Mouse (Mus musculus) megakaryocyte-erythroid progenitor cell, adult 5-6 weeks (primary cell): ENCODE data around the gene Hao1. TPM values are rescaled to one million over a fixed set of nuclear protein-coding genes. Genes with fewer than 3 reads are reported as not detected.

ENCODE experiments used
- ATAC-seq: replicated peaks from 2 replicates; pipeline ENCODE4 v1.8.0; 2016; ENCODE audit warnings: mild to moderate bottlenecking, inconsistent platforms; ENCODE audit not compliant: severe bottlenecking, poor library complexity, low FRiP score, low TSS enrichment
- total RNA-seq, 2 experiments: library from RNA; stranded (forward) in 1 of 2; stranded (reverse) in 1 of 2; fragments of 200-1000, 215-1000 nt in 1 of 2; fragments of >200 nt in 1 of 2; fragmentation: Nextera tagmentation in 1 of 2; gene quantifications; 2 replicates each; pipeline ENCODE4 v1.2.3; 2014 to 2017

Gene Hao1
- total RNA-seq (2014; fragmentation: Nextera tagmentation): not detected in 2 replicates
- not detected in 2 replicates for total RNA-seq (2017)

DNA sequence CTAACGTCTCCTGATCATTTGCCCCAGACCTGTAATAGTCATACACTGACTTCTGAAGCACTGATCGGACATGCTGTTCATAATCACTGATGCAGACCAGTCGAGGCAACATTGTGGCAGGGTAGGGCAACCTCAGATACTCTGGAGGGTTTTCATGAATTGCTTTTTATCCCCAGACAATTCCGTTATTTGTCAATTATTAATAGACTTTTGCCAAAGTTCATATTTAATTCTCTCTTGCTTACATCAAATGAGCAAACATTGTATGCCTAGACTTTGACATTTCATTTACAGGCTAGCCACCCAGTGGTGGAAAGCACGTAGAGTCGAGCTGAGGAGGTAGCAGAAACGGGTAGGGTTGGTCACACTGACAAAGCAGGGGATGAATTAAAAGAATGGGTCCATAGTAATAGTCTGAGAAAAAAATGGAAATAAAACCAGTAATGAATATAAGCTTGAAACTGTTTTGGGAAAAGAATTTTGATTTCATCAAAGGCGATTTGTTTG, at the start of gene Hao1:
Hao1 (minus strand) TSS at position 148 of the 507 bp plus-strand sequence.
- no peak for ATAC-seq

- ATAC-seq: no peak
These were observed 37.0 kb upstream of the Hao1 start for GRCm38 (mm10) chr2:134591081-134591694.

DNA sequence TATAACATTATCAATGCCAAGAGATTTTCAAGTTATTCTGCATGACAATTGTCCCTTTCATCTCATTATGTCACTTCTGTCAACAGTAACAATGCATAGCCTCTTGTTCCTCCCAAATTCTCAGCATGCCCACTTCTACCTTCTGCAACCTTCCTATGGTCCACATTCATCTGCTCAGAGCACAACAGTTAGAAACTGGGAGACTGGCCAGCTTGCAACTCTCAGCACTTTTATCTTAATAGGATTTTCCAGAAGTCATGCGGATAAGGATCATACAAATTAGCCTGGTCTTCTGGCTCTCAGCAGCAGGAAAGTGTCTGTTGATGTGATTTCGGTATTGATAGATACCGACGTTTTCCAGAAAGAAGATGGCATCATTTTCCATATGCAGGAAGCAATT, 31.1 kb upstream of the Hao1 start:
- no peak for ATAC-seq

- no peak for ATAC-seq
These were observed 5.3 kb upstream of the Hao1 start for GRCm38 (mm10) chr2:134559422-134559821.

DNA sequence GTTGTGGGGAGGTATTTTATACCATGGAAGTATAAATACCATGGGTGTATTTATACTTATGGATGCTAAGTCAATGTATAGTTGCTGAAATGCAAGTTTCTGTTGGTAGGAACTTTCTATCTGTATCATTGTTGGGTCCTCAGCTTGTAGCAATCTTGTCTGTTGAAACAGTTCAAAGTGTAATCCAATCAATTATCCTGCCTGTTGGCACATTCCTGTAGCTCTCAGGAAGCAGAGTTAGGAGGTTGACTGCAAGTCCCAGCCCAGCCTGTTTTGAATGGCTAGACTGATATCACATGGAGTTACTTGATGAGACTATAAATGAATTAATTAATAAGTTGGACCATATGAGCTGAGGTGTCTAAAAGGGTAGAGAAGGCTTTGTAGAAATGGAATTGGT, 1.8 kb downstream of the Hao1 start:
- ATAC-seq: no peak

GRCm38 (mm10) chr2:134549770-134550169, 4.4 kb downstream of the Hao1 start:
- peak; percentile 87 for ATAC-seq

DNA sequence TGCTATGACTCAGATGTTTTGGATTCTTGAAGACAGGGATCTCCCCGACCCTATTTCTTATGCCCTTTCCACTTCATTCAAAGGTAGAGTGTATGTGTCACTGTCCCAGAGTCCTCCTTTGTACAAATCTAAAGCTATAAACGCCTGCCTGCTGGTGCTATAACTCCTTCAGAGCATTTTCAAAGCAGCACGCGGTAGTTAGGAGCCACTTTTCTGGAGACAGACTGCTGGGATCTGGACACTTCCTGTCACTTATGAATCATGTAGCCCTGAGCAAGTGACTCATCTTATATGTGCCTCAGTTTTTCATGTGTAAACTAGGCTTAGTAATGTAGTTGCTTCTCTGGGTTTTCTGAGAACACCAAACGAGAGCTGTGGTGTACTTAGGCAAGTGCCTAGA, 9.1 kb downstream of the Hao1 start:
- no peak for ATAC-seq

GRCm38 (mm10) chr2:134544321-134545065, 9.7 kb downstream of the Hao1 start:
- ATAC-seq: 0 out of 2 replicates have a peak, but pooled peaks have one; percentile 28

DNA sequence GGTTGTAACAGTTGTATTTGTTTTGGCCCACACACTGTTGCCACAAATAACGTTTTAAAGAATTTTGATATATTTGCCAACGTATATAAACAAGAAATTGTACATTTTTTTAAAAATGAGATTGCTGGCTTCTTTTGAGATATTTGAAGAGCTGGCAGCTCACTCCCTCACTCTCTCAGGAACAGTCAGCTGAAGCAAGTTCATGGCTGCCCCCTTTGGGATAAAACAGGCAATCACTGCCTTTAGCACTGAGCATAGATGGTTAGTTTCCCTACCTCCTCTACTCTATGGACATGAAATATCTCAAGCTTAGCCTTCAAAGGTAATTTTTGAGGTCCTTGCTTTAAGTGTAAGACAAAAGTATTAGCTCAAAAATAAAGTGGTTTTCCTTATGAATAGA, 10.7 kb downstream of the Hao1 start:
- ATAC-seq: no peak

GRCm38 (mm10) chr2:134541019-134541418, 13.1 kb downstream of the Hao1 start:
- peak; percentile 39; the same call in 1 of the 2 replicates for ATAC-seq

GRCm38 (mm10) chr2:134538451-134538850, 15.7 kb downstream of the Hao1 start:
- ATAC-seq: no peak

GRCm38 (mm10) chr2:134528122-134528810, 25.9 kb downstream of the Hao1 start:
- no peak for ATAC-seq

GRCm38 (mm10) chr2:134527419-134528114, 26.6 kb downstream of the Hao1 start:
- no peak for ATAC-seq

DNA sequence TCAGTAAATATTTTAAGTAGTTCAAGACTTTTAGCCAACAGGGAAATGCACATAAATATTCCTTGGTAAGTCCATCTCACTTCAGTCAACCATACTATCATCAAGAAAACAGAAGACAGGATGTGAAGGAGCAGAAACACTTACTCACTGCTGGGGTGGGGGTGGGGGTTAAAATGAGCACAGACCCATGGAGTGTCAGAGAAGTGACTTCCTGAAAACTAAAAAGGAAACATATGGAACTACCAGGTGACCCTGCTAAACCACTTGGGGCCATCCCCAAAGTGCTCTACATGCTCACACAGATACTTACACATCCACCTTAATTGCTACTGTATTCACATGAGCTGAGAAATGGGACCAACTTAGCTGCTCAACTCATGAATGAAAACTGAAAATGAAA, 36.1 kb downstream of the Hao1 start:
- no peak for ATAC-seq

- ATAC-seq: no peak
These were observed 54.4 kb downstream of the Hao1 start for GRCm38 (mm10) chr2:134499777-134500176.

DNA sequence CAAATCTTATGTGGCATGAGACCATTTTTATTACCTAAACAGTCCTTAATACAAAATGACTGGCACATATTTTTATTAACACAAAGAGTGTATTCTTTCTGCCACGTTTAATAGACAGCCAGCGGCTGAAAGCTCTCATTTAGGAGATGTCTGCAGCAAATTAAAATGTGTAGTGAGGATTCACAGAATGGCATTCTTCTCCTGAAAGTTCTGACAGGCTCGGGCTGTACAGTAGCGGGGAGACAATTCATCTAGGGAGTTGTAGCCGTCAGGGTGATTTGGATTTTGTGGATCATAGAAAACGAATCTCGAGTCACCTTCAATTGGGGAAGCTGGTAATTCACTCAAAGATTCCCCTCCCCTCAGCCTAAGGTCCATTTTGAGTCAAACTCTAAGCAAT, 55.7 kb downstream of the Hao1 start:
- ATAC-seq: no peak

GRCm38 (mm10) chr2:134488671-134489070, 65.5 kb downstream of the Hao1 start:
- ATAC-seq: no peak

DNA sequence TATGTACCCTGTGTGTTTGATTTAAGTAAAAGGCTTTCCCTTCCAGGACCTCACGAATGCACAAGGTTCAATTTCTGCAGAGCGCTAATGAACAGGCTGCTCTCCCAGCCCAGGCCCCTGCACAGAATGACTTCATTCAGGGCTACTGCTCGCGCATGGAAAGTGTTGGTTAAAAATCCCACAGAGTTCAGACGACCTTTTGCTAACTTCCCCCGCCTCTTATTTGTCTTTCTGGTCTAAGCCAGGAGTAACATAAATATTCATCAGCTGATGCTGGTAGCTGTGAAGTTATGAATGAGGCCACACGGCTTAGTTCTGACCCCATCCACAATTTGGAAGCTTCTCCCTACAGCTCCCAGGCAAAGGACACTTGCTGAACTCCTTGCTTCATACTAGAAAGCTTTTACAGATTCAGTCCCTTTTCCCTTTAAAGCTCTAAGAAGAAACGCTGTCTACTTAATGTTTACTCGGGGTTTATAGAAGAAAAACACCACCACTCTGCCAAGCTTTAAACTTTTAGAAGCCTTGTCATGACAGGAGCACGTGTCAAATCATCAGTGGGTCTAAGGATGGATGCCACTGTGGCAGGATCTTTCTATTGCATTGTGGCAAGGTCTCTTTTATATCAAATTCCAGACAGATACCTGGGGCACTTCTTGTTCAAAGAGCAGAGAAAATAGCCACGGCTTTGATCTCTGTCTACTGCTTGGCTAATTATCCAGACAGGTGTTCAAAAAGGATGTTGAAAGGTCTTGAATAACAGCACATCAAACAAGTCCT, 67.9 kb downstream of the Hao1 start:
- ATAC-seq: no peak

DNA sequence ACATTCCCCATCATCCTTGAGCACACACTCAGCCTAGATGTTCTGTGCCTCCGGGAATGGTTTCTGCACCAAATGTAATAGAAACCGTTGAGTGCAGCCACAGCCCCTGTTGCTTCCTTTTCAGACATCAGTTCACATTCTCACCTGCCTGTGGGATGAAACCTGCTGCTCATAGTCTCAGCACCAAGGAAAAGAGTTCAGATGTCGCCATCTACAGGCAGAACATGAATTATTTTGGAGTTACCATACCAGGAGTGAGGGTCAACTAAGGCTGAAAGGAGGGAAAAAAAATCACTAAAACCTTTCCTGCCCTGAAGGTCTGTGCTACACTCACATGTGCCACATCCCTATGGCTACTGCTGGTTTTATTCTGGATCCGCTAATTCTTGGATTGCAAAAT, 71.5 kb downstream of the Hao1 start:
- ATAC-seq: peak; percentile 59; the same call in 1 of the 2 replicates
